Mouse (Mus musculus): Measurements from ENCODE around the gene Mmab.

Mmab gene

DNA sequence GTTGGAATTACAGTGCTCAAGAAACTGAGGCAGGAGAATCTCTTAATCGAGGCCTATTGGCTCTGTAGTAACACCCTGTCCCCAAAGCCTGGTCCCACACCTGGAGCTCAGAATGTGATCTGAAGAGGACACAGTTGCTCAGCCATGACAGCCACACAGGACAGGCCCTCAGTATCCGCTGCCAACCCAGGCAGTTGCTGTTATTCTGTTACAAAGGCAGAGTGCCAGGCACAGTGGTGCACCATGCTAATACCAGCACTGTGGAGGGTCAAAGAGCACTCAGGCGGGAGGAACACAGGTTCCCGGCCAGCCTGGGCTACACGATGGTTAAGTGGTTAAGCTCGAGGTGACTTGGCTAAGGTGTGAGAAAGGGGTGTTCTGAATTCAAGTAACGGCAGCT, 14.1 kb downstream of the Mmab start:
- CTCF ChIA-PET, result no interaction called here

DNA sequence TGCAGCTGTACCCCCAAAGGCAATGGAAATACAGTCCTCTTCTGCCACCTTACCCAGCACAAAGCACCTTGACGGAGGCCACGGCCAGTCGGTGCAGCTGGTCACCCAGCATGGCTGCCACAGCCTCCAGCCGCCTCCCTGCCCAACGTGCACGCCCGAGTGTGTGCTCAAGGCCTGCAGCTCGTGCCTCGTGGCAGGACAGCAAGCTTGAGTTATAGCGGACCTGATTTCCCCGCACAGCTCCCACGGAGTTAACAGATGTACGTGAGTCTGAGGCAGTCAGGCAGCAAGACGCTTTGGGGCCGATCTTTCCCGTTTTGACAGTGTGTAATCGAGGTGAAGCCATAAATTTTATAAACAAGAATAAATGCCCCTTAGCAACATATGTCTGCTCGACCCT, 15.2 kb downstream of the Mmab start:
- CTCF ChIA-PET, result no interaction called here

DNA sequence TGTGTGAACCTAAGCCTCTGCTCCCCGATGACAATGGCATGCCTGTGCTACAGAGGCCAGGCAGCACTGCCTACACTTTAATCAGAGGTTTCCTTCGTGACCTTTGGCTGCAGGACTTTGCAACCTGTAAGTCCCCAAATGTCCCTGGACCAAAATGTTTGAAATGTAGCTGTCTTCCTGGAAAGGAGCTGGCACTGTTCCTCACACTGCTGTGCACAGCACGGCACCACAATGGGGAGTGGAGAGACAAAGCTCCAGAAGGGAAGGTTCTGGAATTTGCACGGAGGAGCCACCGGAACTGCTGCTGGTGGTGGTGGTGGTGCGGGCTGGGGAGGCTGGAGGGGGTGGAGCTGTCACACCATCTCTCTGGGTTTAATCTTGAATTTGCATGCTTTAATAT, 17.1 kb downstream of the Mmab start:
- CTCF ChIA-PET, result no interaction called here

DNA sequence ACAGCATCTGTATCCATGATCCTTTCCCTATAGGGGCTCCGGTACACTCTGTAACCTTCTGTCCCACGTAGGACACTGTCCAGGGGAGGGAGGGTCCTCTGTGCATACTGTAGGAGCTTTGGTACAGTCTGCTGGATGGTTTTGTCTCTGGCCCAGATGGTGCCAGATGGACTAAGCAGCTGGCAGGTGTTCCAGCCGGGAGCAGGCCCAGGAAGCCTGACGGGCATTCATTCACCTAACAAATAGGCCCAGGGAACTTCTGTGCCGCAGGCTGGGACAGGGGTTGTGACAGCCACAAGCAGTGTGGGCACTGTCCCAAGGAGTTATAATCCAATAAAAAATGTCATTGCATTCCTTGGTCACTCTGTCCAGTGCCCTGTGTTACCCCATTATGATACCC, 19.9 kb downstream of the Mmab start:
- CTCF ChIA-PET, result no interaction called here

DNA sequence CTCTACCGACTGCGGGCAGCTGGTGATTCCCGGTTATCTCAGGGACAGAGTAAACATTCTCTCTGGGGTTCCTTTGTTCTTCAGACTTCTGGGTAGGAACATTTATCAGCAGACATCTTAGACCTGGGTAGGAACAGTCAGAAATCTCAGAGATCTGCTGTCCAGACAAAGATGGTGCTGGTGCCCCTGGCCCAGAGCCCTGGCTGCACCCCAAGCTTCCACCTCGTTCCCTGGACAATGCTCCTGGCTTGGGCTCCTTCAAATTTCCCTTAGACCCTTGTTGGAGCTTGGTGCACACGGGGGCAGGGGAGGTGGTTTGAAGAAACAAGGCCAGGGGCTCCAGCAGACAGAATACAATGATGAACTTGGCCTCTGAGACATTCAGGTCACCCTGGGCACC, 21.3 kb downstream of the Mmab start:
- CTCF ChIA-PET, result no interaction called here

DNA sequence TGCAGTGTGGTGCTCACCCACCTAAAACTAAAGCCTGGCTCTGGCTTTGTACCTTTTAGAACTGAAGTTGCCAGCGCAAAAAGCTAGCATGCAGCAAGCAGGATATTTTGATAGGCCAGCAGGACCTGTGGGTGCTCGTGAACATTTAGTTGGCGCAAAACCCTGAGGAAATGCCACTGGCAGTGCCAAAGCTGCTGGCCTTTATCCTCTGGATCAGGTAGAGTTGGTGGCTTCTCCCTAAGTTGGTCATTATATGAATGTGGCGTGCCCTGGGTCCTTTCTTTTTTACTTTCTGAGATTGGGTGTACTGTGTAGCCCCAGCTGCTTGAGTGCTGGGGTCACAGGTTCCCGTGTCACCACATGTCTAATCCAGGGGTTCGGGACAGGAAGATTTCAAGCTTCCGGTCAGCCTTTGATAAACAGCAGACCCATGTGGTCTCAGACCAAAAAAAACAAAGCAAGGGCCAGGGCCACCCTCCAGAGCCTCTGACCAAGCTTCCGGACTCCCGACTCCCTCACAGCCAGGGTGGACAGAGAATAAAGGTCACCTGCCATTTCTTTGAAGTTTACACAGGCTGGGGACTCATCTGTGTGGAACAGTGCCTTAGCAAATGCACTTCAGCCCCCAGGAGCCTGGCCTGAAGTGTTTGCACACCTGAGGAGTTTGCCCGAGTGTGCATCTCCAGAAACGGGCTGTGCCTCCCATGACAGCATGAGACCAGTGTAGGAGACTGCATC, 22.1 kb downstream of the Mmab start:
- CTCF ChIA-PET, result no interaction called here

DNA sequence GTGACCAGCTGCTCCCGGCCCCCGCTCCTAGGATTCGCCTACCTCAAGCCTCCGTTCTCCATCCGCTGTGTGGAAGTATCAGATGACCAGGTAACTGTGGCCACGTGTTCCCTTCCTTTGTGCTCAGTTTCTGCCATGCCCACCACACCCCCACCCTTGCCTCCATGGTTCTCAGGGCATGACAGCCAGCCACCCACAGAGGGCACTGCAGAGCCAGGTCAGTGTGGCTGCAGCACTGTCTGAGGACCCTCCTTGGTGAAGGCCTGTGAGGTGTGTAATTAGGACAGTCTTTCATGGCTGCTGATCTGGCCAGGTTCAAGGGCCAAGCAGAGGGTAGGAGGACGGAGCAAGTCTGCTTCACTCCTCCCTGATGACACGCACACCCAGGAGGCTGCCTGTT, 25.3 kb downstream of the Mmab start:
- CTCF ChIA-PET, result interaction anchor here (0.7 kb wide), 1 partner anchor 1215 kb away, joined by 4 read pairs; no protein-coding TSS in a partner anchor

DNA sequence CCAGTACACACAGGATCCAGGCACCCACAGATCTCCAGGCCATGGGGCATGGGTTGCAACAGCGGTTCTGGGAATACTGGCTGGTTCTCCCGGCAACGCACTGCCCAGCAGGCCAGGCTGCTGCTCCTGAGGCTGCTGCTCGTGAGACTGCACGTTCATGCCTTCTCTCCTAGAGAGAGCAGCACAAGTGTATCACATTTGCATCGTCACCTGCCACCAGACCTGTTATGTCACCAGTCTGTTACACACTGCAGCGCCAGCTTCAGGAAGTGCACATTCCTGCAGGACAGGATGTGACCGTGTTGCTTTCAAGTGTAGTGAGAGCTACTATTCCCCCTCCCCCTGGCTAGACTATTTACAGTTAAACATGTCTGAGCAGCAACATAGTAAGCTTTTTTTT, 27.0 kb downstream of the Mmab start:
- CTCF ChIA-PET, result no interaction called here

DNA sequence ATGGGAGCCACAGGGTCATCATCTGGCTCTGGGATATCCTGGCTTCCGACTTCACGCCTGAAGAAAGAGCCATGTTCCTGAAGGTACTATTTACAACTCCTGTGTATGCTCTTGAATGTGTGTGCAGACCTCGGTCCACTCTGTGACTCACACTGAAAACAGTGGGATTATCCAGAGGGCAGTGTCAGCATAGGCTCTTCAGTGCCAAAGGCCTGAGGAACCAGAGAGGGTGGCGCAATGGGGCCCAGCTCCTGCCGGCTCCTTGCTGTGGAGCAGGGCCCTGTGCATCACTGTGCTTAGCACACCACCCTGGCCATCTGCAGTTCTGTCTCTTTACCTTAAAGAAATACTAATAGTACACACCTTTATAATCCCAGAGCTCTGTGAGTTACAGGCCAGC, 28.3 kb downstream of the Mmab start:
- CTCF ChIA-PET, result no interaction called here

DNA sequence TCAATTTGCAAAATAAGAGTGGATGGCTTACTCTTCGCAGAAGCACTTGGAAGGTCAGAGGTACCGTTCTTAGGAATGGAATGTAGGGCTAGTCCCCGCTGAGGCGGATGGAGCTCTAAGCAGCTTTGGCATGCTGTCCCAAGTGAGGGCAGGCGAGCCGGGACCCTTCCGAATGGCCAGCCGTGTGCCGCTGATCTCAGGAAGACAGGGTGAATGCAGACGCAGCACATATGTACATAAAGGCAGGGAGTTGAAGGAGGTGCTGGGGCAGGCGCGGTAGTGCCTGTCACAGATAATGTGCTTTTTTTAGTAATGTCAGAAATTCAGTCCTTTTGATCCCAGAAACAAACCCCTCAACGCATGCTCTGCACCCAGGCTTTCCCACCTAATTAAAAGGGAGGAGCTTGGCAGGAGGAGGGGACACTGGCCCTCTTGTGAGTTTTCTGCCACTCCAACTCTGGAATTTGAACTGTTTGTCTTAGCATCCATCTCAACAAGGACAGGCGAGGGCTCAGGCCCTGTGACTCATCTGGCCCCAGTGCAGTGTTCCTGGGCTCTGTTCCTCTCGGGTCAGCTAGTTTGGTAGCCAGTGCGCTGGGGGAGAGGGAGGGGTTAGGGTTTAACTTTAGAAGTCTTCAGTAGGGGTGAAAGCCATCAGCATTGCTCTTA, 30.7 kb downstream of the Mmab start:
- CTCF ChIA-PET, result no interaction called here

DNA sequence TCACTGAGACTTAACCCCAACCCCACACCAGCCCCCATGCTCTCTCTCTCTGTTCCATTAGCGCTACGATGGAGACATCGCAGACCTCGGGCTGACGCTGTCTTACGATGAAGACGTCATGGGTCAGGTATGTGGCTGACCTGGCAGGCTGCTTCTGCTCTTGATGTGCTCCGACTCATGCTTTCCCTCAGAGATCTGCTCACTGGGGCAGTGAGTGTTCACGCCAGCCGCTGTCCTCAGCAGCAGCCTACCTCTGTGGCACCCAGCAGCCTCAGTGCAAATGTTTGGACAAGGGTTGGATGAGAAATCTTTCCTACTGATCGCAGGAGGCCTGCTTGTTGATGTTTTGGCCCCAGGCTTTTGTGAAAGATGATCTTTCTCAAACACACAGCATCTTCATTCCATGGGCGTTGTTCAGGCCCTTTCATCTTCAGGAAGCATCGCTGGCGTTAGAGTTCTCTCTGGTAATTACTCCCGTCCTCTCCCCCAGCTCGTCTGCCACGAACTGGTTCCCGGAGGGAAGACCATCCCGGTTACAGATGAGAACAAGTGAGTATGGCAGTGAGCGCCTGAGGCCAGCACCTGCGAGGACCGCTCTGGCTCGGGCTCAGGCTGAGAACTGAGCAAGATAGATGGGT, 31.4 kb downstream of the Mmab start:
- CTCF ChIA-PET, result no interaction called here

DNA sequence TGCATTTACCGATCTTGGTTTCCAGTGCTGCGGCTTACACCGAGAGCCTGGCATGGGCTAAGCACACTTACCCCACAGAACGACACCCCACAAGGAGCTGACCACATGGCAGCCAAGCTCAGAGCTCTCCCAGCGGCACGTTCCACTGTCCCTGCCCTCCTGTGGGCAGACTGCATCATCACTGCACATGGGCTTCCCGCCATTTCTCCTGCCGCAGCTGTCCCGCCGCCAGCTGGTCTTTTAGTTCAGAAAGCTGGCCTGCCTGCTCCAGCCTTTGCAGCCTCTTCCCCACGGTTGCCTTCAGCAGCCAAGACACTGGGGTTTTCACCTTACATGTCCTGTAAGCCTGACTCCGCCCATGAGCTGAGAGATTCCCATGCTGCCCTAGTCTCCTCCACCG, 33.4 kb downstream of the Mmab start:
- CTCF ChIA-PET, result no interaction called here

DNA sequence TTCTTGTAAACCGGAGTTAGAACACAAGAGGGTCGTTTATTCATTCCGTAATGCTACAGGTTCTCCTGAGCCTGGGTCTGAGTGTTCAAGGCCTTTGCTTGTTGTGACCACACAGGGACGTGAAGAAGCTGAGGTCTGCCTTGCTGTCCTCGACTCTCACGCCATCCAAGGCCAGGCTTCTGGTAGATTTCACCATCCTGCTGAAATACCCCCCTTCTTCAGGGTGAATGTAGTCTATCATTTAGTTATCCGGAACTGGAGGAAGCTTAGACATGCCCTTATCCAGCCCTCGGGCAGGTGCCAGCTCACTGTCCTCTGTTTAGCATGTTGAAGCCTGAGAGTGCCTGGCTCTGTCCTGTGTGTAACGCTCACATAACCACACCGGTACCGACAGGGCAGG, 35.0 kb downstream of the Mmab start:
- CTCF ChIA-PET, result no interaction called here

DNA sequence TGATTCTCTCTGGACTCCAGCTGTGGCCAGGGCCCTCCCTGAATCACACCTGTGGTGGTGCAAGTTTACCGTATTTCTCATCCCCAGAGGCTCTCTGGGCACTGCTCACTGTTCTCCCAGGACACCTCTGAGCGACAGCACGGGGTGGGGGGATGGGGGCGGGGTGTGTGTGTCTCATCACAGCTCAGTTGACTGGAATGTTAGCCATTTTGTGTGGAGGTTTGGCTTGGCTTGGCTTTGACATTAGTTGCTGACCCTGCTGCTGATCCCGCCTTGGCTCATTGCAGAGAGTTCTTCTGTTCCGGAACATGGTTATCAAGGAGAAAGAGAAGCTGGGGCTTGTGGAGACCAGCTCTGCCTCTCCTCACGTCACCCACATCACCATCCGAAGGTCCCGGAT, 36.0 kb downstream of the Mmab start:
- CTCF ChIA-PET, result no interaction called here

DNA sequence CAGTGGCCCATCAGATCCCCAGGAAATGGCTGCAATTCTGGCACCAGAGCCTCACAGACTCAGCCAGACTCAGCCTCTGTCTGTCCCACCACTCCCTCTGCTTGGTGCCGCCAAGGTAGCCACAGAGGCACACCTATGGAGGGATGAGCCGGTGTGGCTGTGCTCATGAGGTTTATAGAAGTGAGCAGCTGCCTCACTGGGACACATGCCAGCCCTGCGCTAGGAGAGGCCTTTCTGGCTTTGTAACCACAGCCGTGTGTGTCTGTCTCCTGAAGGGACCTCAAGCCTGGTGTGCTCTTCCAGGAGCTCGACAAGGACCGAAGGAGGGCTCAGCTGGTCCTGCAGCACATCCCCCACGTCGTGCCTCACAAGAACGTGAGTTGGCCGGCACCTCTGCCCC, 36.6 kb downstream of the Mmab start:
- CTCF ChIA-PET, result no interaction called here

DNA sequence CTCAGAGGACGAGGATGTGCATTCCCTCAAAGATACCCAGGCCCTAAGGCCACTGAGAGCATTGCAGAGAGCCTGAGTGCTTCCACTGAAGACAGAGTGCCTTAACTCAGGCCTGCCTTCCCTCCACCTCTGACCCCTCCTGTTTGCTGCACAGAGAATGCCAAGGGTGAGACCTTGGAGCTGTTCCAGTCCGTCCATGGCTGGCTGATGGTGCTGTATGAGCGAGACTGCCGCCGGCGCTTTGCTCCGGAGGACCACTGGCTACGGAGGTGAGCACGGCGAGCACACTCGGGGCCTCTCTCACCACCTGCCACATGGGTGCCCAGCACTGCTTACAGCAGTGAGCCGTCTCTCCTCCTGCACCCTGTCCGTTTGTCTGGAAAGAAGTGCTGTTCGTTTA, 37.3 kb downstream of the Mmab start:
- CTCF ChIA-PET, result no interaction called here

DNA sequence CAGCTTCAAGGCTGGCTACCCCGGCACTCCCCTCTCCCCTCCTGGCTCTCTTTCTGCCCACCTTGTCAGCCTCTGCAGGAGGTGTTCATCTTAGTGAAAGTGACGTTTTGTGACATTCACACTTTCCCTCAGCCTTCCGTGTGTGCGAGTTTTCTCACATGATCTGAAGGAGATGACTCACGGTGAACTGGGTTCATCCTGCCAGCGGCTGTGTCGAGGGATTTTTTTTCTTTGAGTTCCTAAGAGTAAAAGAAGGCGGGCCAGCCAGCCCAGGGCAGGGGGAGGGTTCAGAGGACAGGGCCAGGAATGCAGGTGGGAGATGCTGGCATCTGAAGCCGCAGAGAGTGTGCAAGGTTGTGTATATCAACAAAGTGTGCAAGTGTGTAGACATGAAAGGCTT, 50.7 kb downstream of the Mmab start:
- CTCF ChIA-PET, result interaction anchor here (0.5 kb wide), 1 partner anchor 69 kb away, joined by 3 read pairs; no protein-coding TSS in a partner anchor

DNA sequence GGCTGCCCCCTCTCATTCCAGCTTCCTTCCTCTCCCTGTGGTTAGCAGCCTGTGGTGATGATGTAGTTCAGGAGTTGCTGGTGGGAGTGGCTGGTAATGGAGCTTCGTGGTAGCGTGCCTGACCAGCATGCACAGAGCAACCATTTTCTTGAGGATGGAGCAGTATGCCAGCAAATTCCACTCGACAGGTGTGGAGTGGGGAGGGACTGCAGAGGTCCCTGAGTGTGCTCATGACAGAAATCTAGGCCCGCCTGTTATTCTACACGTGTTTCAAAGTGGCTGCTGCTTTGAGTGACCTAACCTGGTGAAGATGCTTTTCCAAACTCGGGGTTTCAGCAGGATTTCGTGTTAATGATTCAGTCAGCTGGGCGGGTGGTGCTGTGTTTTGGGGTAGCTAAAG, 59.4 kb downstream of the Mmab start:
- CTCF ChIA-PET, result no interaction called here

DNA sequence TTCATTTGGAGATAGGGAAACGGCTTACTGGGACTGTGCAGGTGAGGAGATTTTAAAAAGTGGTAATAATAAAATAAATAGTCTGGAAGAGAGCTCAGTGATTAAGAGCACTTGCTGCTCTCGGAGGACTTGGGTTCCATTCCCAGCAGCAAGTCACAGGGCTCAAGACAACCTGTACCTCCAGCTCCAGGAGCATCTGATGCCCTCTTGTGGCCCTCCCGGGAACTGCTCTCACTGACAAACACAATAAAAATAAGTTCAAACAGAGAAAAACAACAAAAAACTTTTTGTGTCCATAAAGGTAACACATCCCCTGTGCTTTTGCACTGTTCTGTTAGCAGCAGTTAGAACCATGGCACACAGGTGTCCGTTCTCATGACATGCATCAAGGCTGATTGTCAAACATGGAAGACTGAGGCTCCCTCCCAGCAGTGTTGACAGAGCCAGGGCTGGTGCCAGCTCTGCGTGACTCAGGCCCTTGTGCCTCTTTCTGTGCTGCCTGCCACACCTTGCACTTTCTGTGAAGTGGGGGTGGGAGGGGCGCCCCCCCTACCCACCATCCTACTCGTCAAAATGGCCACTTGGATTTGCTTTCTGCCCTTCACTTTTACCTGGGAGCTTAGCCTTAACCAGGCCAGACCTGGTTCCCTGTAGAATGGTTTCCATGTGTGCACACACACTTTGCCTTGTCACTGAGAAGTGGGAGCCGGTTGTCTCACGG, 60.5 kb downstream of the Mmab start:
- CTCF ChIA-PET, result no interaction called here

All from spleen, embryonic (tissue).